Comparison of ENCODE assay signal across 13 mouse cellular contexts in genomic region chr19:45411000-45411399, GRCm38 (mm10). TPM values are rescaled to one million over a fixed set of nuclear protein-coding genes. Genes with fewer than 3 reads are reported as not detected.
DNase-seq lines count a peak whose midpoint lies in the region; ATAC-seq and TF ChIP-seq lines count a peak whose summit lies in the region.
"Had no signal": no experiment of that assay in that cellular context is flagged by ENCODE, and none has a peak within 500 bp of the region (broad histone marks: within the 10 kb centered on the region; RNA-seq: fewer than 3 reads in every experiment).

No protein-coding gene starts in this region.

- 0 out of 2 replicates have a peak, but pooled peaks have one; percentile 17 for TF ChIP-seq CTCF in lung, adult 2 months (IDR thresholded peaks at IDR 0.05; ENCODE audit: insufficient read depth, low read length)
- TF ChIP-seq CTCF in forebrain, postnatal 0 days (IDR thresholded peaks at IDR 0.05; ENCODE audit: low read depth), result no peak

- no peak overlapping the region for H3K9ac ChIP-seq in ES-E14 (ENCODE audit: insufficient read depth, low read depth, low read length, poor library complexity, severe bottlenecking)
- H3K9ac ChIP-seq in midbrain, embryonic 16.5 days (ENCODE audit: low read depth, low read length), result no peak overlapping the region
- no peak overlapping the region for H3K9ac ChIP-seq in forebrain, postnatal 0 days
- H3K9ac ChIP-seq: limb, embryonic 15.5 days had no signal

- no peak overlapping the region for H3K27ac ChIP-seq in ES-E14 (ENCODE audit: insufficient read depth, low read depth, low read length, poor library complexity, severe bottlenecking)
- no peak overlapping the region for H3K27ac ChIP-seq in midbrain, embryonic 16.5 days (ENCODE audit: low read length)
- no peak overlapping the region for H3K27ac ChIP-seq in forebrain, postnatal 0 days (ENCODE audit: low read depth, low read length)
- H3K27ac ChIP-seq: limb, embryonic 15.5 days had no signal

- no peaks in the 10 kb centered on the region for H3K9me3 ChIP-seq in ES-E14 (ENCODE audit: control insufficient read depth, insufficient read depth, low read depth, low read length)
- no peaks in the 10 kb centered on the region for H3K9me3 ChIP-seq in midbrain, embryonic 16.5 days (replicated peaks; ENCODE audit: control insufficient read depth, low read length, poor library complexity, severe bottlenecking)
- no peaks in the 10 kb centered on the region for H3K9me3 ChIP-seq in forebrain, postnatal 0 days (ENCODE audit: low read length)
- H3K9me3 ChIP-seq: limb, embryonic 15.5 days had no signal

- TF ChIP-seq POLR2A in lung, adult 2 months (IDR thresholded peaks at IDR 0.05; ENCODE audit: borderline replicate concordance, extremely low read depth, low read depth, low read length), result no peak

- no peaks in the 10 kb centered on the region for H3K27me3 ChIP-seq in midbrain, embryonic 16.5 days (ENCODE audit: control insufficient read depth, insufficient read depth, low read depth, low read length)
- H3K27me3 ChIP-seq in forebrain, postnatal 0 days (ENCODE audit: insufficient read depth, low read length), result no peaks in the 10 kb centered on the region
- H3K27me3 ChIP-seq: limb, embryonic 15.5 days; Patski had no signal

- no peak for DNase-seq in lung, adult 2 months
- DNase-seq in lung, adult 18-20 months, result no peak
- peak; percentile 17 for DNase-seq in ES-E14 (ENCODE audit: low read depth, low spot score)
- DNase-seq in induced T-regulatory cell, adult 2 months (ENCODE audit: low read depth), result peak; percentile 25
- peak; percentile 56 for DNase-seq in thymus, postnatal 14 days
- no peak for DNase-seq in left cerebral cortex, adult 11 months (ENCODE audit: low spot score)
- DNase-seq in forebrain, postnatal 0 days, result no peak
- DNase-seq: heart, postnatal 14 days; kidney, adult 8-10 months; layer of hippocampus, postnatal 36 days had no signal

- in situ Hi-C loops in ES-E14 (cut with MboI; ENCODE audit: low sequenced_read_pairs in 2 of 2, unreplicated experiment in 2 of 2), result no loop called here

- no peaks in the 10 kb centered on the region for H3K36me3 ChIP-seq in ES-E14 (ENCODE audit: control insufficient read depth, insufficient read depth, low read length, poor library complexity, severe bottlenecking)
- no peaks in the 10 kb centered on the region for H3K36me3 ChIP-seq in midbrain, embryonic 16.5 days (ENCODE audit: control insufficient read depth, insufficient read depth, low read length)
- no peaks in the 10 kb centered on the region for H3K36me3 ChIP-seq in forebrain, postnatal 0 days (ENCODE audit: insufficient read depth)

- no peak overlapping the region for H3K4me2 ChIP-seq in midbrain, embryonic 16.5 days (ENCODE audit: low read length)
- no peak overlapping the region for H3K4me2 ChIP-seq in forebrain, postnatal 0 days (ENCODE audit: low read depth)
- H3K4me2 ChIP-seq: limb, embryonic 15.5 days had no signal

- peaks cover 9% of the 10 kb centered on the region; the same call in 1 of the 2 replicates for H3K4me1 ChIP-seq in lung, adult 2 months (ENCODE audit: control insufficient read depth, insufficient read depth, low read length)
- peaks cover 0 to 6% of the 10 kb centered on the region in 2 experiments; a peak in 1 of 4 replicates for H3K4me1 ChIP-seq in ES-E14 (ENCODE audit: control insufficient read depth in 2 of 2, insufficient read depth in 2 of 2, low read length in 2 of 2, poor library complexity in 1 of 2)
- H3K4me1 ChIP-seq in midbrain, embryonic 16.5 days (ENCODE audit: control insufficient read depth, insufficient read depth, low read length), result 0 out of 2 replicates have a peak, but pooled peaks cover 2% of the 10 kb centered on the region
- no peaks in the 10 kb centered on the region for H3K4me1 ChIP-seq in forebrain, postnatal 0 days (ENCODE audit: insufficient read depth)
- H3K4me1 ChIP-seq: limb, embryonic 15.5 days had no signal

- no peak for ATAC-seq in midbrain, embryonic 16.5 days
- no peak for ATAC-seq in forebrain, postnatal 0 days
- ATAC-seq: Patski had no signal

- no peak overlapping the region for H3K4me3 ChIP-seq in lung, adult 2 months (replicated peaks; ENCODE audit: extremely low read depth, low read depth, low read length)
- no peak overlapping the region for H3K4me3 ChIP-seq in ES-E14 (ENCODE audit: insufficient read depth in 1 of 2, low read depth in 1 of 2, low read length in 2 of 2, poor library complexity in 1 of 2, severe bottlenecking in 1 of 2)
- H3K4me3 ChIP-seq in midbrain, embryonic 16.5 days (ENCODE audit: low read depth, low read length), result no peak overlapping the region
- no peak overlapping the region for H3K4me3 ChIP-seq in forebrain, postnatal 0 days (ENCODE audit: low read depth, low read length)
- H3K4me3 ChIP-seq: limb, embryonic 15.5 days had no signal

- 68% methylated on average over 2 of the region's 2 CpGs for WGBS in lung, adult 2 months
- 85% methylated on average over 2 of the region's 2 CpGs for WGBS in midbrain, embryonic 16.5 days
- 78% methylated on average over 2 of the region's 2 CpGs for WGBS in forebrain, postnatal 0 days

TF ChIP-seq in ES-E14, 5 proteins besides CTCF, POLR2A, EP300 and RAD21:
- TF ChIP-seq MAFK (IDR thresholded peaks at IDR 0.05; ENCODE audit: insufficient read depth, low read depth, low read length) (no peak), ZNF384 (IDR thresholded peaks at IDR 0.05; ENCODE audit: low read depth, low read length) (no peak), HCFC1 (IDR thresholded peaks at IDR 0.05; ENCODE audit: borderline replicate concordance, insufficient read depth, low read length) (no peak), CHD2 (IDR thresholded peaks at IDR 0.05; ENCODE audit: low read depth, low read length) (no peak), ZC3H11A (IDR thresholded peaks at IDR 0.05; ENCODE audit: borderline replicate concordance, low read depth, low read length) (no peak)

RNA-seq across cellular contexts. Expression of gene Btrc, which starts 47.5 kb away (rescaled TPM):
- 11.7 and 16.9 TPM in 2 replicates for polyA plus RNA-seq in lung, adult 2 months (2012; rRNA removed)
- total RNA-seq in ES-E14 (2012; rRNA removed), result 17.3 and 17.4 TPM in 2 replicates
- polyA plus RNA-seq in midbrain, embryonic 16.5 days (2015; fragmentation: Nextera tagmentation; extraction: Ambion mirVana), result 64.3 and 66.5 TPM in 2 replicates
- 57.2 and 64.7 TPM in 2 replicates for total RNA-seq in forebrain, postnatal 0 days (2014; rRNA removed)
- 35.6 and 46.9 TPM in 2 replicates for polyA plus RNA-seq in forebrain, postnatal 0 days (2015; fragmentation: Nextera tagmentation; extraction: Ambion mirVana)

Comparison
In these comparisons a context has a peak if more than half of its experiments do, and no peak if none do; other contexts are left out.
1. DNase-seq: peak in ES-E14 (single experiment), induced T-regulatory cell, adult 2 months (single experiment) and thymus, postnatal 14 days (single experiment); none in lung, adult 2 months (single experiment), lung, adult 18-20 months (0 of 2), left cerebral cortex, adult 11 months (single experiment) and forebrain, postnatal 0 days (single experiment).